Mouse (Mus musculus): ENCODE data around the gene Dnah6. TPM values are rescaled to one million over a fixed set of nuclear protein-coding genes. Genes with fewer than 3 reads are reported as not detected.

Gene Dnah6
- polyA plus RNA-seq, 1 experiment from 2014 or later: 0.20 TPM

DNA sequence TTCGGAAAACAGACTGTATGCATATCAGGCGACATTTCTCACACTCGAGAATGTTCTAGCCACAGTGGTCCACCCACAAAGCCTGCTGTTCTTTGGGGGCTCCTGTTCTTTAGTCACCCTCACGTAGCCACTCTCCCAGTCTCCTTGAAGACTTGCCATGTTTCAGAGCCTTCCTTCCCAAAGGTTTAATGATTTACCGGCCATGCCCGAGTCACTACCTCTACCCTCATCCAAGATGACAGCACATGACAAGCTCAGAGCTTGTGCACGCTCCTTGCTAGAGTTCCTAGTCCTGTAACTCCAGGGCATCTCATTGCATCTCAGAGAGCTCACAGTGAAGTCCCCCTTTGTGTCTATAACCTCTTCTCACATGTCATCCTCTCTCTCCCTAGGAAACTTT is 174.2 kb downstream of the Dnah6 start:
- no peak overlapping the region for H3K27ac ChIP-seq (ENCODE audit: low read depth, low read length)
- no peak overlapping the region for H3K9ac ChIP-seq (replicated peaks; ENCODE audit: low read depth, low read length)
- no peaks in the 10 kb centered on the region for H3K27me3 ChIP-seq (ENCODE audit: control insufficient read depth, insufficient read depth, low read length)
- no peak overlapping the region for H3K4me2 ChIP-seq (ENCODE audit: low read depth, low read length)
- 84% methylated on average over 7 of the region's 7 CpGs for WGBS
- no peak for ATAC-seq (ENCODE audit: low read depth)
- H3K4me3 ChIP-seq (ENCODE audit: low read depth, low read length): no peak overlapping the region
- H3K4me1 ChIP-seq (ENCODE audit: control insufficient read depth, insufficient read depth, low read length): no peaks in the 10 kb centered on the region
- no peaks in the 10 kb centered on the region for H3K36me3 ChIP-seq (ENCODE audit: control insufficient read depth, insufficient read depth, low read length)
- no peaks in the 10 kb centered on the region for H3K9me3 ChIP-seq (ENCODE audit: control insufficient read depth, low read length)

DNA sequence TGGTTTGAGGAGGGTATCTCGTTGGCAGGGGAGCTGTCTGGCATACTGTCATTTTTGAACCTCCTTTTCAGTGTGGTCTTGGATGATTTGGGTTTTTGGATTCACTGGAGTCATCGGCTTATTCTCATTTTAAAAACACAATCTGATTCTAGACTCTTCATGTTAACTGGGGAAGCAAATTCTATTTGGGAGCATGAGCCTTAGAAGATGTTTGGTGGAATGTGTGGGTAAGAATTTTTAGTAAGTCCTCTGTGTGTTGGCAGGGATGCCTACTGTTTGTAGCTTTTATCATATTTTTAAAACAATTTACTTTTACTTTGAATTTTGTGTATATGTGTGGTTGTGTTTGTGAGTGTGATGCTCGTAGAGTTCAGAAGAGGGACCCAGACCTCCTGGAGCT is 175.5 kb downstream of the Dnah6 start:
- no peaks in the 10 kb centered on the region for H3K9me3 ChIP-seq (ENCODE audit: control insufficient read depth, low read length)
- H3K4me1 ChIP-seq (ENCODE audit: control insufficient read depth, insufficient read depth, low read length): no peaks in the 10 kb centered on the region
- 85% methylated on average over 3 of the region's 3 CpGs for WGBS
- no peak for ATAC-seq (ENCODE audit: low read depth)
- no peak overlapping the region for H3K27ac ChIP-seq (ENCODE audit: low read depth, low read length)
- no peak overlapping the region for H3K4me2 ChIP-seq (ENCODE audit: low read depth, low read length)
- H3K27me3 ChIP-seq (ENCODE audit: control insufficient read depth, insufficient read depth, low read length): no peaks in the 10 kb centered on the region
- H3K4me3 ChIP-seq (ENCODE audit: low read depth, low read length): no peak overlapping the region
- no peak overlapping the region for H3K9ac ChIP-seq (replicated peaks; ENCODE audit: low read depth, low read length)
- no peaks in the 10 kb centered on the region for H3K36me3 ChIP-seq (ENCODE audit: control insufficient read depth, insufficient read depth, low read length)

DNA sequence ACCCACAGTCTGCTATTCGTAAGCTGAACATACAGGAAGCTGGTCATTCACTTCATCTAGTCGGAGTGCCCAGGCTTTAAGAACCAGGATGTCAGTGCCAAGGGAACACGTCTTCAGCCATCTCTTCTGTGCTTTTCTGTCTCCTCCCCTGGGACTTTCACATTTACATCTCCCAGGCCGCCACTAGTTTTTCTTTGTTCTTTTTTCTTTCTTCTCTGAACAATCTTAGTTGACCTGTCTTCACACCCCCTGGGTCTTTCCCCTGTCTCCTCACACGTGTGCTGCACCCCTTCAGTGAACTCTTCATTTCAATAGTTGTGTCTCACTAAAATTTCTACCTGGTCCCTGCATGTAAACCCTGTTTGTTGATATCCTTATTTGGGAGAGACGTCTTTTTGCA is 179.2 kb downstream of the Dnah6 start:
- H3K27ac ChIP-seq (ENCODE audit: low read depth, low read length): no peak overlapping the region
- no peak overlapping the region for H3K4me3 ChIP-seq (ENCODE audit: low read depth, low read length)
- 66% methylated on average over 6 of the region's 6 CpGs for WGBS
- no peaks in the 10 kb centered on the region for H3K27me3 ChIP-seq (ENCODE audit: control insufficient read depth, insufficient read depth, low read length)
- no peaks in the 10 kb centered on the region for H3K4me1 ChIP-seq (ENCODE audit: control insufficient read depth, insufficient read depth, low read length)
- no peak overlapping the region for H3K9ac ChIP-seq (replicated peaks; ENCODE audit: low read depth, low read length)
- no peak overlapping the region for H3K4me2 ChIP-seq (ENCODE audit: low read depth, low read length)
- H3K36me3 ChIP-seq (ENCODE audit: control insufficient read depth, insufficient read depth, low read length): no peaks in the 10 kb centered on the region
- H3K9me3 ChIP-seq (ENCODE audit: control insufficient read depth, low read length): no peaks in the 10 kb centered on the region
- ATAC-seq (ENCODE audit: low read depth): no peak

DNA sequence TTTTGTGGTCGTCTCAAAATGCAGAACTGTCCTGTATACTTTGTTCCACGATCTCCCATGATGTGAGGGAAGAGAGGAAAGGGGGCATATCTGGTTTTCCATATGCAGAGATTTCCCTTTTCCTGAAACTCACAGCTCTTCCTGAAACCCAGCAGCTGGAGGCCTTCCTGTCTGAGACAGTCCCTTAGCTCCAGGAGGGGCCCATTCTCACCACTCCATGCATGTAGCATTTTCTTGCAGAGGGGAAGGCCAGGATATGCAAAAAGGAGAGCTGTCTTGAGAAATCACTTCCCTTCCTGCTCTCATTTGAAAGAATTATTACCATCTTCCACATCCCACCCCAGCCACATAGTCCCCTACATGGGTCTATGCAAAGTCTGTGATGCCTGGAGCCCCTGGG is 183.2 kb downstream of the Dnah6 start:
- no peak overlapping the region for H3K4me3 ChIP-seq (ENCODE audit: low read depth, low read length)
- H3K9me3 ChIP-seq (ENCODE audit: control insufficient read depth, low read length): no peaks in the 10 kb centered on the region
- no peak overlapping the region for H3K4me2 ChIP-seq (ENCODE audit: low read depth, low read length)
- no peak overlapping the region for H3K27ac ChIP-seq (ENCODE audit: low read depth, low read length)
- WGBS: 75% methylated on average over 2 of the region's 2 CpGs
- no peaks in the 10 kb centered on the region for H3K4me1 ChIP-seq (ENCODE audit: control insufficient read depth, insufficient read depth, low read length)
- no peak overlapping the region for H3K9ac ChIP-seq (replicated peaks; ENCODE audit: low read depth, low read length)
- ATAC-seq (ENCODE audit: low read depth): no peak
- H3K27me3 ChIP-seq (ENCODE audit: control insufficient read depth, insufficient read depth, low read length): no peaks in the 10 kb centered on the region
- no peaks in the 10 kb centered on the region for H3K36me3 ChIP-seq (ENCODE audit: control insufficient read depth, insufficient read depth, low read length)

DNA sequence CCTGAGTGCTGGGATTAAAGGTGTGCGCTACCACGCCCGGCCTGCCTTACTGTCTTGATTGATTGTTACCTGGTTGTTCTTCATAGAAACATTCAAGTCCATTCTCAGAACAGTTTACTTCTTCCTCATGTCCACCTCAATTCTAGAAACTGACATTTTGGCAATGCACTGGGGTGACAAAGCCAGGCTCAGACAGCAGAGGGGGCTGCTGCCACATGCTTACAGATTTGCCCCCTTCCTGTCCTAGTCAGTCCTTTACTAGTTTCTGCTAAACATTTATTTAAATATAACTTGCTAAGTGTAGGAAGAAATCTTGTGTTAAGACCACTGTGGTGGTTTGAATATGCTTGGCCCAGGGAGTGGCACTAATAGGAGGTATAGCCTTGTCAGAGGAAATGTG is 192.6 kb downstream of the Dnah6 start:
- 97% methylated on average over 3 of the region's 3 CpGs for WGBS
- Histone ChIP-seq H3K9me3 (ENCODE audit: control insufficient read depth, low read length) (no peaks in the 10 kb centered on the region), H3K4me3 (ENCODE audit: low read depth, low read length) (no peak overlapping the region), H3K4me2 (ENCODE audit: low read depth, low read length) (no peak overlapping the region), H3K36me3 (ENCODE audit: control insufficient read depth, insufficient read depth, low read length) (no peaks in the 10 kb centered on the region), H3K27me3 (ENCODE audit: control insufficient read depth, insufficient read depth, low read length) (no peaks in the 10 kb centered on the region), H3K9ac (replicated peaks; ENCODE audit: low read depth, low read length) (no peak overlapping the region), H3K4me1 (ENCODE audit: control insufficient read depth, insufficient read depth, low read length) (no peaks in the 10 kb centered on the region), H3K27ac (ENCODE audit: low read depth, low read length) (no peak overlapping the region)
- ATAC-seq (ENCODE audit: low read depth): no peak

DNA sequence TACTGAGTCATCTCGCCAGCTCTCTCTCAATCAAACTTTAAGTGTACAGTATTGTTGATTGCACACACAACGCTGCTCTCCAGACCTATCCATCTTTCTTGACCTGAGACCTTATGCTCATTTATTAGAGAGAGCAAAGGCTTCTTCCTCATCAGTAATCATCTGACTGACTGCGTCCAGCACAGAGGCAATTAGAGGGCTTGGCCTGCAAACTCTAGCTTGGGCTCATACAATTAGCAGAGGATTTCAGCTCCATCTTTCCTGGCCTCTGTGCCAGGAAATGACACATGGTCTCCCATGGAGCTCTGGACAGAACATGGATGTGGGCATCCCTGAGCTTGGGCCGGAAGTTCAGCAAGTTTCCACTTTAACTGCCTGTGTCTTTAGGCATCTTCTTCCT is 193.6 kb downstream of the Dnah6 start:
- Histone ChIP-seq H3K36me3 (ENCODE audit: control insufficient read depth, insufficient read depth, low read length) (no peaks in the 10 kb centered on the region), H3K4me1 (ENCODE audit: control insufficient read depth, insufficient read depth, low read length) (no peaks in the 10 kb centered on the region), H3K4me2 (ENCODE audit: low read depth, low read length) (no peak overlapping the region), H3K27me3 (ENCODE audit: control insufficient read depth, insufficient read depth, low read length) (no peaks in the 10 kb centered on the region), H3K4me3 (ENCODE audit: low read depth, low read length) (no peak overlapping the region), H3K9me3 (ENCODE audit: control insufficient read depth, low read length) (no peaks in the 10 kb centered on the region), H3K27ac (ENCODE audit: low read depth, low read length) (no peak overlapping the region), H3K9ac (replicated peaks; ENCODE audit: low read depth, low read length) (no peak overlapping the region)
- no peak for ATAC-seq (ENCODE audit: low read depth)
- WGBS: 88% methylated on average over 4 of the region's 4 CpGs

DNA sequence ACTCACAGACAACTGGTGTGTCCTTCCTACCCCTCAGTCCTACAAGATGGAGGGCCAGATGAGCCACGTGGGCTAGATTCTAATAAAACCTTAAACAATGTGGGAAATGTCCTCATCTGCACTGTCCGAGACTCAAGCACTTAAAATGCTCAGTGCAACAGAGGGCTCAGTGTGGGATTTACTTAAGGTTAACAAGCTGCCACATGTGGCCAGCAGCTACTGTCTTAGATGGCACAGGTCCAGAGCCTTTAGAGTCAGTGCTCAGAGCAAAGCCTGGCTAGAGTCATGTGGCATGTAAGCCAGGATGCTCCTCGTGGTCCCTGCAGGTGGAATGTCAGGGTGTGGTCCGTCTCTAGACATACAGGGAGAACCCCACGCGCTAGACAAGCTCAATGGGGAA is 194.6 kb downstream of the Dnah6 start:
- H3K4me3 ChIP-seq (ENCODE audit: low read depth, low read length): no peak overlapping the region
- H3K27ac ChIP-seq (ENCODE audit: low read depth, low read length): no peak overlapping the region
- no peak overlapping the region for H3K9ac ChIP-seq (replicated peaks; ENCODE audit: low read depth, low read length)
- H3K27me3 ChIP-seq (ENCODE audit: control insufficient read depth, insufficient read depth, low read length): no peaks in the 10 kb centered on the region
- H3K4me2 ChIP-seq (ENCODE audit: low read depth, low read length): no peak overlapping the region
- no peaks in the 10 kb centered on the region for H3K36me3 ChIP-seq (ENCODE audit: control insufficient read depth, insufficient read depth, low read length)
- no peak for ATAC-seq (ENCODE audit: low read depth)
- H3K4me1 ChIP-seq (ENCODE audit: control insufficient read depth, insufficient read depth, low read length): no peaks in the 10 kb centered on the region
- 79% methylated on average over 6 of the region's 6 CpGs for WGBS
- H3K9me3 ChIP-seq (ENCODE audit: control insufficient read depth, low read length): no peaks in the 10 kb centered on the region

DNA sequence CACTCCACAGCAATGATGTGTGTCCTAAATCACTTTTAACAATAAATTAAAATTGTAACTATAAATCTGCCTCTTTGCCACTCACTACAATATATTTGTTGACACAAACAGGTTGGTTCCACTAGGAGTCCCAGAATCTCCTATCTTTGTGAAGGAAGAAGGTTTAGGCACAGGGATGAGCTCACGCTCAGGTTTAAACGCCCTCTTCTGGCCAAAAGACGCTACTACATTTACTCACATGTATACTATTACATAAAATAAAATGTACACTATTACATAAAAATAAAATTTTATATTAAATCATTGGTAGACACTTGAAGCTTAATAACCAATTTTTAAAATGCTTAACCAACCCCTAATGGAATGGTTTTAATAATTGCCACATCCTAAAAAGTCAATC is 201.4 kb downstream of the Dnah6 start:
- Histone ChIP-seq H3K9me3 (ENCODE audit: control insufficient read depth, low read length) (no peaks in the 10 kb centered on the region), H3K27me3 (ENCODE audit: control insufficient read depth, insufficient read depth, low read length) (no peaks in the 10 kb centered on the region), H3K4me1 (ENCODE audit: control insufficient read depth, insufficient read depth, low read length) (no peaks in the 10 kb centered on the region), H3K9ac (replicated peaks; ENCODE audit: low read depth, low read length) (no peak overlapping the region), H3K4me2 (ENCODE audit: low read depth, low read length) (no peak overlapping the region), H3K27ac (ENCODE audit: low read depth, low read length) (no peak overlapping the region), H3K36me3 (ENCODE audit: control insufficient read depth, insufficient read depth, low read length) (no peaks in the 10 kb centered on the region), H3K4me3 (ENCODE audit: low read depth, low read length) (no peak overlapping the region)
- ATAC-seq (ENCODE audit: low read depth): no peak
- 5% methylated on average over 3 of the region's 3 CpGs for WGBS

DNA sequence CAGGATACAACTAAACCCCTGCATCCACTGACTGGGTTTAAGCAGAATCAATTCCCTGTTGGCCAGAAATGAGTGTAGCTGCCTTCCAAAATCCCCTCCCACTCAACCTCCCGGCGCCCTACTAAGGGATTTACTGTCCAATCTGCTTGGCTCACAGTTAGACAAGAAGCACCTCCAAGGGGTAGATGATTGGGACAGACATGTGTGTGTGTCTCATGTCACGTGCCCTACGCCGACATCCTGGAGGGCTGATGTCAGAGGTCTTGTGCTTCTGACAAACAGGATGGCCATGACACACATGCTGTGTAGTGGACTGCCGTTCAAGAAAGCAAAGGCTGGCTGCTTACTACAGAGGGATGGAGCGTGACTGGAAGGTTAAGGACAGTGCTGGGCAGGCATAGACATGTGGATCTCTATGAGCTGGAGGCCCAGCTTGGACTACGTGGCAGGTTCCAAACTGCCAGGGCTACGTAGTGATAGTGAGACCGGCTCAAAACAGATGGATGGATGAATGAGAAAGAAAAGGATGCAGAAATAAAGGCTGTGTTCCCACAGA is 202.6 kb downstream of the Dnah6 start:
- Histone ChIP-seq H3K27ac (ENCODE audit: low read depth, low read length) (no peak overlapping the region), H3K27me3 (ENCODE audit: control insufficient read depth, insufficient read depth, low read length) (no peaks in the 10 kb centered on the region), H3K9ac (replicated peaks; ENCODE audit: low read depth, low read length) (no peak overlapping the region), H3K9me3 (ENCODE audit: control insufficient read depth, low read length) (no peaks in the 10 kb centered on the region), H3K36me3 (ENCODE audit: control insufficient read depth, insufficient read depth, low read length) (no peaks in the 10 kb centered on the region), H3K4me2 (ENCODE audit: low read depth, low read length) (no peak overlapping the region), H3K4me3 (ENCODE audit: low read depth, low read length) (no peak overlapping the region), H3K4me1 (ENCODE audit: control insufficient read depth, insufficient read depth, low read length) (no peaks in the 10 kb centered on the region)
- 89% methylated on average over 10 of the region's 10 CpGs for WGBS
- no peak for ATAC-seq (ENCODE audit: low read depth)
